Mouse (Mus musculus): Measurements from ENCODE around the gene Nup205. TPM values are rescaled to one million over a fixed set of nuclear protein-coding genes. Genes with fewer than 3 reads are reported as not detected.

Gene Nup205
- total and polyA plus RNA-seq, 2 experiments from 2014 or later = 9.4 to 50.4 TPM

- Histone ChIP-seq H3K4me2 (ENCODE audit: low read depth, low read length) (no peak overlapping the region), H3K36me3 (ENCODE audit: insufficient read depth, low read length) (no peaks in the 10 kb centered on the region), H3K4me3 (ENCODE audit: low read length) (no peak overlapping the region), H3K4me1 (ENCODE audit: insufficient read depth, low read length) (no peaks in the 10 kb centered on the region), H3K9ac (replicated peaks; ENCODE audit: low read length) (no peak overlapping the region), H3K9me3 (ENCODE audit: low read length) (no peaks in the 10 kb centered on the region), H3K27ac (no peak overlapping the region), H3K27me3 (ENCODE audit: insufficient read depth, low read length) (no peaks in the 10 kb centered on the region)
- no peak for TF ChIP-seq CTCF (IDR thresholded peaks at IDR 0.05; ENCODE audit: low read depth)
- WGBS = 82% methylated on average over 13 of the region's 13 CpGs
- no peak for DNase-seq (ENCODE audit: low spot score)
- no peak for ATAC-seq
Measured at GRCm38 (mm10) chr6:35269643-35270042, 92.4 kb downstream of the Nup205 start.

GRCm38 (mm10) chr6:35271094-35271855, 94.1 kb downstream of the Nup205 start:
- WGBS = 46% methylated on average over 12 of the region's 12 CpGs
- no peak overlapping the region for H3K4me2 ChIP-seq (ENCODE audit: low read depth, low read length)
- no peak overlapping the region for H3K9ac ChIP-seq (replicated peaks; ENCODE audit: low read length)
- DNase-seq (ENCODE audit: low spot score) (peak; percentile 60), ATAC-seq (peak; percentile 49; the same call in 1 of the 2 replicates)
- no peaks in the 10 kb centered on the region for H3K36me3 ChIP-seq (ENCODE audit: insufficient read depth, low read length)
- H3K9me3 ChIP-seq (ENCODE audit: low read length) = no peaks in the 10 kb centered on the region
- no peak for TF ChIP-seq CTCF (IDR thresholded peaks at IDR 0.05; ENCODE audit: low read depth)
- no peak overlapping the region for H3K27ac ChIP-seq
- H3K4me3 ChIP-seq (ENCODE audit: low read length) = no peak overlapping the region
- H3K27me3 ChIP-seq (ENCODE audit: insufficient read depth, low read length) = no peaks in the 10 kb centered on the region
- no peaks in the 10 kb centered on the region for H3K4me1 ChIP-seq (ENCODE audit: insufficient read depth, low read length)

GRCm38 (mm10) chr6:35271868-35272765, 94.9 kb downstream of the Nup205 start:
- Histone ChIP-seq H3K27ac (no peak overlapping the region), H3K36me3 (ENCODE audit: insufficient read depth, low read length) (no peaks in the 10 kb centered on the region), H3K27me3 (ENCODE audit: insufficient read depth, low read length) (no peaks in the 10 kb centered on the region), H3K4me3 (ENCODE audit: low read length) (no peak overlapping the region), H3K4me1 (ENCODE audit: insufficient read depth, low read length) (no peaks in the 10 kb centered on the region), H3K9me3 (ENCODE audit: low read length) (no peaks in the 10 kb centered on the region), H3K4me2 (ENCODE audit: low read depth, low read length) (no peak overlapping the region), H3K9ac (replicated peaks; ENCODE audit: low read length) (no peak overlapping the region)
- DNase-seq (ENCODE audit: low spot score) (no peak), ATAC-seq (peak; percentile 29; the same call in 1 of the 2 replicates)
- 77% methylated on average over 20 of the region's 20 CpGs for WGBS
- no peak for TF ChIP-seq CTCF (IDR thresholded peaks at IDR 0.05; ENCODE audit: low read depth)

GRCm38 (mm10) chr6:35273391-35274082, 96.3 kb downstream of the Nup205 start:
- WGBS = 83% methylated on average over 11 of the region's 11 CpGs
- H3K9me3 ChIP-seq (ENCODE audit: low read length) = no peaks in the 10 kb centered on the region
- H3K9ac ChIP-seq (replicated peaks; ENCODE audit: low read length) = no peak overlapping the region
- no peak for DNase-seq (ENCODE audit: low spot score)
- no peaks in the 10 kb centered on the region for H3K36me3 ChIP-seq (ENCODE audit: insufficient read depth, low read length)
- no peaks in the 10 kb centered on the region for H3K4me1 ChIP-seq (ENCODE audit: insufficient read depth, low read length)
- no peak for TF ChIP-seq CTCF (IDR thresholded peaks at IDR 0.05; ENCODE audit: low read depth)
- H3K27me3 ChIP-seq (ENCODE audit: insufficient read depth, low read length) = no peaks in the 10 kb centered on the region
- ATAC-seq = no peak
- H3K4me3 ChIP-seq (ENCODE audit: low read length) = no peak overlapping the region
- H3K4me2 ChIP-seq (ENCODE audit: low read depth, low read length) = no peak overlapping the region
- no peak overlapping the region for H3K27ac ChIP-seq

- 54% methylated on average over 10 of the region's 10 CpGs for WGBS
- H3K27ac ChIP-seq = no peak overlapping the region
- no peak overlapping the region for H3K4me2 ChIP-seq (ENCODE audit: low read depth, low read length)
- no peaks in the 10 kb centered on the region for H3K4me1 ChIP-seq (ENCODE audit: insufficient read depth, low read length)
- ATAC-seq (no peak), DNase-seq (ENCODE audit: low spot score) (no peak)
- no peaks in the 10 kb centered on the region for H3K27me3 ChIP-seq (ENCODE audit: insufficient read depth, low read length)
- H3K9me3 ChIP-seq (ENCODE audit: low read length) = no peaks in the 10 kb centered on the region
- no peaks in the 10 kb centered on the region for H3K36me3 ChIP-seq (ENCODE audit: insufficient read depth, low read length)
- no peak overlapping the region for H3K4me3 ChIP-seq (ENCODE audit: low read length)
- no peak for TF ChIP-seq CTCF (IDR thresholded peaks at IDR 0.05; ENCODE audit: low read depth)
- no peak overlapping the region for H3K9ac ChIP-seq (replicated peaks; ENCODE audit: low read length)
Measured at GRCm38 (mm10) chr6:35277903-35278587, 100.8 kb downstream of the Nup205 start.

- no peak overlapping the region for H3K4me3 ChIP-seq (ENCODE audit: low read length)
- no peaks in the 10 kb centered on the region for H3K27me3 ChIP-seq (ENCODE audit: insufficient read depth, low read length)
- ATAC-seq (no peak), DNase-seq (ENCODE audit: low spot score) (no peak)
- H3K4me2 ChIP-seq (ENCODE audit: low read depth, low read length) = no peak overlapping the region
- TF ChIP-seq CTCF (IDR thresholded peaks at IDR 0.05; ENCODE audit: low read depth) = no peak
- H3K4me1 ChIP-seq (ENCODE audit: insufficient read depth, low read length) = no peaks in the 10 kb centered on the region
- H3K9me3 ChIP-seq (ENCODE audit: low read length) = no peaks in the 10 kb centered on the region
- WGBS = 90% methylated on average over 10 of the region's 10 CpGs
- no peak overlapping the region for H3K27ac ChIP-seq
- no peaks in the 10 kb centered on the region for H3K36me3 ChIP-seq (ENCODE audit: insufficient read depth, low read length)
- H3K9ac ChIP-seq (replicated peaks; ENCODE audit: low read length) = no peak overlapping the region
Measured at GRCm38 (mm10) chr6:35279306-35279705, 102.1 kb downstream of the Nup205 start.

Data from hindbrain, postnatal 0 days (tissue).